Mouse (Mus musculus) embryonic facial prominence, embryonic 15.5 days (tissue): Measurements from ENCODE around the gene Isy1. TPM values are rescaled to one million over a fixed set of nuclear protein-coding genes. Genes with fewer than 3 reads are reported as not detected.
A peak's percentile ranks its signal among the peaks of the same experiment; 100 is the strongest.

Source experiments
- ATAC-seq: fragments of 200-750 bp; cut with Nextera tagmentation; 2 replicates; pipeline ENCODE4 v1.8.0; 2017; ENCODE audit warnings: low read depth, moderate TSS enrichment; ENCODE audit not compliant: insufficient number of reproducible peaks, low FRiP score, low TSS enrichment
- H3K27ac ChIP-seq: fragments of 300-500 bp; sonication (generic); replicated peaks from 2 replicates; pipeline ENCODE4 v1.5.1; 2015; ENCODE audit warnings: mild to moderate bottlenecking, inconsistent platforms
- H3K27me3 ChIP-seq: fragments of 300-500 bp; sonication (generic); 2 replicates; pipeline ENCODE4 v1.6.1; 2015; ENCODE audit warnings: inconsistent platforms
- H3K36me3 ChIP-seq: fragments of 300-500 bp; sonication (generic); 2 replicates; pipeline ENCODE4 v1.6.1; 2015; ENCODE audit warnings: mild to moderate bottlenecking, inconsistent platforms
- H3K4me1 ChIP-seq: fragments of 300-500 bp; sonication (generic); 2 replicates; pipeline ENCODE4 v1.6.1; 2015; ENCODE audit warnings: inconsistent platforms
- H3K4me2 ChIP-seq: fragments of 300-500 bp; sonication (generic); replicated peaks from 2 replicates; pipeline ENCODE4 v1.6.1; 2015; ENCODE audit warnings: mild to moderate bottlenecking, inconsistent platforms
- H3K4me3 ChIP-seq: fragments of 300-500 bp; sonication (generic); replicated peaks from 2 replicates; pipeline ENCODE4 v1.5.1; 2015; ENCODE audit warnings: mild to moderate bottlenecking, inconsistent platforms
- H3K9ac ChIP-seq: fragments of 300-500 bp; sonication (generic); 2 replicates; pipeline ENCODE4 v1.6.1; 2015; ENCODE audit warnings: inconsistent platforms
- H3K9me3 ChIP-seq: fragments of 300-500 bp; sonication (generic); replicated peaks from 2 replicates; pipeline ENCODE4 v1.6.1; 2016; ENCODE audit warnings: inconsistent platforms
- WGBS: fragments of 180-500 bp; shearing (Covaris S2); methylation state at CpG from one replicate; pipeline ENCODE4 v1.1.7; 2015; 5-methylcytosine and 5-hydroxymethylcytosine counted together
- polyA plus RNA-seq: library from polyadenylated mRNA; unstranded; fragments of >200 nt; fragmentation: Nextera tagmentation; extraction: Ambion mirVana; gene quantifications from 2 replicates; pipeline ENCODE4 v1.2.1, GENCODE M21; 2015

Gene Isy1
- polyA plus RNA-seq, result 45.8 and 48.7 TPM in 2 replicates

GRCm38 (mm10) chr6:87838551-87839197 is at the start of gene Isy1:
TSS of gene Isy1 (minus strand) at chr6:87838798.
- Histone ChIP-seq H3K27ac (peak within 1 kb of the TSS; percentile 97), H3K4me2 (peak within 1 kb of the TSS; percentile 77), H3K4me1 (peaks cover 16% of the 10 kb centered on the region; the same call in 1 of the 2 replicates), H3K9ac (peak within 1 kb of the TSS; percentile 79), H3K36me3 (peaks cover 35% of the 10 kb centered on the region), H3K27me3 (no peaks in the 10 kb centered on the region), H3K4me3 (peak within 1 kb of the TSS; percentile 63), H3K9me3 (no peaks in the 10 kb centered on the region)
- under 1% methylated on average over 46 of the region's 46 CpGs for WGBS
- ATAC-seq, result peak; percentile 96

- peak within 1 kb of the TSS; percentile 85 for H3K9ac ChIP-seq
- H3K27ac ChIP-seq, result peak within 1 kb of the TSS; percentile 78
- no peaks in the 10 kb centered on the region for H3K27me3 ChIP-seq
- H3K4me3 ChIP-seq, result peak within 1 kb of the TSS; percentile 67
- peaks cover 13% of the 10 kb centered on the region for H3K4me1 ChIP-seq
- H3K4me2 ChIP-seq, result peak within 1 kb of the TSS; percentile 66
- WGBS, result under 1% methylated on average over 31 of the region's 31 CpGs
- peak; percentile 97 for ATAC-seq
- H3K36me3 ChIP-seq, result peaks cover 35% of the 10 kb centered on the region
- H3K9me3 ChIP-seq, result no peaks in the 10 kb centered on the region
Observed at GRCm38 (mm10) chr6:87887594-87888233, 49.1 kb upstream of the Isy1 start, which contains the start of gene Copg1. TSS of gene Copg1 (plus strand) at chr6:87887814.

GRCm38 (mm10) chr6:87886721-87887120 is 48.1 kb upstream of the Isy1 start:
- WGBS, result 86% methylated on average over 1 of the region's 1 CpGs
- Histone ChIP-seq H3K4me3 (no peak overlapping the region), H3K27me3 (no peaks in the 10 kb centered on the region), H3K4me2 (no peak overlapping the region), H3K4me1 (peaks cover 13% of the 10 kb centered on the region), H3K9ac (no peak overlapping the region), H3K36me3 (peaks cover 25% of the 10 kb centered on the region), H3K27ac (no peak overlapping the region), H3K9me3 (no peaks in the 10 kb centered on the region)
- no peak for ATAC-seq

- no peak overlapping the region for H3K4me2 ChIP-seq
- no peak overlapping the region for H3K4me3 ChIP-seq
- H3K27me3 ChIP-seq, result no peaks in the 10 kb centered on the region
- 55% methylated on average over 4 of the region's 4 CpGs for whole genome bisulfite sequencing
- H3K36me3 ChIP-seq, result no peaks in the 10 kb centered on the region
- 0 out of 2 replicates have a peak, but pooled peaks cover 4% of the 10 kb centered on the region for H3K4me1 ChIP-seq
- H3K9me3 ChIP-seq, result no peaks in the 10 kb centered on the region
- H3K27ac ChIP-seq, result no peak overlapping the region
- ATAC-seq, result no peak
- no peak overlapping the region for H3K9ac ChIP-seq
Observed at GRCm38 (mm10) chr6:87882816-87883215, 44.2 kb upstream of the Isy1 start.

- Histone ChIP-seq H3K4me1 (0 out of 2 replicates have a peak, but pooled peaks cover under 1% of the 10 kb centered on the region), H3K4me2 (no peak overlapping the region), H3K4me3 (no peak overlapping the region), H3K36me3 (no peaks in the 10 kb centered on the region), H3K27me3 (no peaks in the 10 kb centered on the region), H3K9ac (no peak overlapping the region), H3K9me3 (no peaks in the 10 kb centered on the region), H3K27ac (no peak overlapping the region)
- ATAC-seq, result no peak
- 69% methylated on average over 3 of the region's 3 CpGs for WGBS
Observed at GRCm38 (mm10) chr6:87882221-87882620, 43.6 kb upstream of the Isy1 start.

GRCm38 (mm10) chr6:87879628-87880027 is 41.0 kb upstream of the Isy1 start:
- Histone ChIP-seq H3K4me1 (no peaks in the 10 kb centered on the region), H3K9ac (no peak overlapping the region), H3K27me3 (no peaks in the 10 kb centered on the region), H3K4me2 (no peak overlapping the region), H3K4me3 (no peak overlapping the region), H3K36me3 (no peaks in the 10 kb centered on the region), H3K9me3 (no peaks in the 10 kb centered on the region), H3K27ac (no peak overlapping the region)
- no peak for ATAC-seq
- 65% methylated on average over 3 of the region's 3 CpGs for WGBS

- Histone ChIP-seq H3K4me3 (no peak overlapping the region), H3K9ac (no peak overlapping the region), H3K4me1 (no peaks in the 10 kb centered on the region), H3K9me3 (no peaks in the 10 kb centered on the region), H3K36me3 (no peaks in the 10 kb centered on the region), H3K27ac (no peak overlapping the region), H3K27me3 (no peaks in the 10 kb centered on the region), H3K4me2 (no peak overlapping the region)
- ATAC-seq, result no peak
- 31% methylated on average over 4 of the region's 4 CpGs for WGBS
Observed at GRCm38 (mm10) chr6:87879010-87879409, 40.4 kb upstream of the Isy1 start.

- WGBS, result 59% methylated on average over 13 of the region's 13 CpGs
- Histone ChIP-seq H3K4me2 (no peak overlapping the region), H3K27me3 (no peaks in the 10 kb centered on the region), H3K9ac (no peak overlapping the region), H3K4me3 (no peak overlapping the region), H3K4me1 (no peaks in the 10 kb centered on the region), H3K27ac (no peak overlapping the region), H3K36me3 (no peaks in the 10 kb centered on the region), H3K9me3 (no peaks in the 10 kb centered on the region)
- ATAC-seq, result no peak
Observed at GRCm38 (mm10) chr6:87876068-87876643, 37.6 kb upstream of the Isy1 start.

GRCm38 (mm10) chr6:87875562-87875961 is 37.0 kb upstream of the Isy1 start:
- Histone ChIP-seq H3K9me3 (no peaks in the 10 kb centered on the region), H3K36me3 (no peaks in the 10 kb centered on the region), H3K27ac (no peak overlapping the region), H3K4me2 (no peak overlapping the region), H3K9ac (no peak overlapping the region), H3K4me3 (no peak overlapping the region), H3K4me1 (no peaks in the 10 kb centered on the region), H3K27me3 (no peaks in the 10 kb centered on the region)
- ATAC-seq, result no peak
- 84% methylated on average over 7 of the region's 7 CpGs for WGBS

GRCm38 (mm10) chr6:87875083-87875482 is 36.5 kb upstream of the Isy1 start:
- WGBS, result 71% methylated on average over 1 of the region's 1 CpGs
- no peak overlapping the region for H3K27ac ChIP-seq
- no peak overlapping the region for H3K4me2 ChIP-seq
- ATAC-seq, result no peak
- H3K36me3 ChIP-seq, result no peaks in the 10 kb centered on the region
- no peak overlapping the region for H3K9ac ChIP-seq
- H3K4me3 ChIP-seq, result no peak overlapping the region
- no peaks in the 10 kb centered on the region for H3K27me3 ChIP-seq
- H3K4me1 ChIP-seq, result no peaks in the 10 kb centered on the region
- H3K9me3 ChIP-seq, result no peaks in the 10 kb centered on the region

GRCm38 (mm10) chr6:87873963-87874362 is 35.4 kb upstream of the Isy1 start:
- Histone ChIP-seq H3K27ac (no peak overlapping the region), H3K4me1 (peaks cover 2% of the 10 kb centered on the region), H3K9me3 (no peaks in the 10 kb centered on the region), H3K4me3 (no peak overlapping the region), H3K9ac (no peak overlapping the region), H3K36me3 (no peaks in the 10 kb centered on the region), H3K4me2 (no peak overlapping the region), H3K27me3 (no peaks in the 10 kb centered on the region)
- no peak for ATAC-seq
- 89% methylated on average over 2 of the region's 2 CpGs for WGBS
